Mouse (Mus musculus) CH12.LX (cell line): ENCODE data around the gene Zfp687. TPM values are rescaled to one million over a fixed set of nuclear protein-coding genes. Genes with fewer than 3 reads are reported as not detected.
A peak's percentile ranks its signal among the peaks of the same experiment; 100 is the strongest.

Source experiments
- DNase-seq: peaks from one replicate; pipeline ENCODE4 v3.0.0-alpha.2; 2013; ENCODE audit errors: extremely low read depth
- H3K27ac ChIP-seq: 2 replicates; pipeline ENCODE4 v1.5.1; 2012; ENCODE audit warnings: low read depth, mild to moderate bottlenecking, control low read depth, moderate library complexity; ENCODE audit not compliant: insufficient read depth
- H3K27me3 ChIP-seq: replicated peaks from 2 replicates; pipeline ENCODE3; 2012; ENCODE audit warnings: inconsistent platforms
- H3K36me3 ChIP-seq, 2 experiments: replicated peaks in 1 of 2; 2 replicates each; pipeline versions ENCODE3 to v1.6.1; 2012; ENCODE audit warnings: inconsistent platforms in 1 of 2, low read length in 1 of 2, mild to moderate bottlenecking in 1 of 2, mixed read lengths in 1 of 2, moderate library complexity in 1 of 2; ENCODE audit not compliant: control insufficient read depth in 1 of 2, insufficient read depth in 1 of 2
- H3K4me1 ChIP-seq, 2 experiments: 2 replicates each; pipeline ENCODE4 v1.6.1; 2012; ENCODE audit warnings: inconsistent platforms in 1 of 2, moderate library complexity in 1 of 2; ENCODE audit not compliant: insufficient read depth in 2 of 2, control insufficient read depth in 1 of 2
- H3K4me2 ChIP-seq: 2 replicates; pipeline ENCODE4 v1.6.1; 2012; ENCODE audit warnings: low read depth, mild to moderate bottlenecking, control low read depth; ENCODE audit not compliant: poor library complexity, insufficient read depth, severe bottlenecking
- H3K4me3 ChIP-seq, 3 experiments: fragments of 150-350 bp in 1 of 3; sonication (generic) in 1 of 3; replicated peaks in 1 of 3; 2 replicates each; pipeline versions ENCODE3 to v1.5.1; 2011 to 2012; ENCODE audit warnings: low read depth in 2 of 3, low read length in 2 of 3, mild to moderate bottlenecking in 2 of 3, moderate library complexity in 2 of 3, control low read depth in 1 of 3, improper control_type of control experiment in 1 of 3, inconsistent platforms in 1 of 3, mixed read lengths in 1 of 3; ENCODE audit not compliant: poor library complexity in 1 of 3
- H3K79me2 ChIP-seq: replicated peaks from 2 replicates; pipeline ENCODE4 v1.6.1; 2012; ENCODE audit warnings: mild to moderate bottlenecking, moderate library complexity; ENCODE audit not compliant: control insufficient read depth, poor library complexity, insufficient read depth, severe bottlenecking; ENCODE audit errors: extremely low read depth
- H3K9ac ChIP-seq: 2 replicates; pipeline ENCODE4 v1.6.1; 2012; ENCODE audit warnings: low read depth, mild to moderate bottlenecking, control low read depth, moderate library complexity; ENCODE audit not compliant: insufficient read depth
- H3K9me3 ChIP-seq: replicated peaks from 2 replicates; pipeline ENCODE3; 2012; ENCODE audit warnings: low read length, inconsistent platforms, mixed read lengths
- BHLHE40 ChIP-seq: IDR thresholded peaks from 2 replicates; pipeline ENCODE4 v1.6.1; 2011; ENCODE audit warnings: mild to moderate bottlenecking, low read depth, low read length, improper control_type of control experiment
- CHD1 ChIP-seq: IDR thresholded peaks from 2 replicates; pipeline ENCODE4 v1.6.1; 2012; ENCODE audit warnings: low read depth, low read length, improper control_type of control experiment, inconsistent platforms
- CHD2 ChIP-seq: IDR thresholded peaks from 2 replicates; pipeline ENCODE4 v1.6.1; 2011; ENCODE audit warnings: low read length, improper control_type of control experiment
- CTCF ChIP-seq, 2 experiments: IDR thresholded peaks in 1 of 2; conservative IDR thresholded peaks in 1 of 2; 2 replicates each; pipeline ENCODE4 v1.5.1; 2011 to 2012; ENCODE audit warnings: low read depth in 2 of 2, low read length in 2 of 2, improper control_type of control experiment in 1 of 2, inconsistent platforms in 1 of 2, mild to moderate bottlenecking in 1 of 2, moderate library complexity in 1 of 2
- E2F4 ChIP-seq: IDR thresholded peaks from 2 replicates; pipeline ENCODE4 v1.6.1; 2011; ENCODE audit warnings: low read depth, low read length, improper control_type of control experiment; ENCODE audit not compliant: insufficient replicate concordance
- ELF1 ChIP-seq: IDR thresholded peaks from 2 replicates; pipeline ENCODE4 v1.6.1; 2014; ENCODE audit warnings: low read depth, mild to moderate bottlenecking, inconsistent platforms, low read length, improper control_type of control experiment
- EP300 ChIP-seq: IDR thresholded peaks from 2 replicates; pipeline ENCODE4 v1.6.1; 2011; ENCODE audit warnings: low read length, improper control_type of control experiment
- ETS1 ChIP-seq: conservative IDR thresholded peaks from 2 replicates; pipeline ENCODE4 v1.6.1; 2012; ENCODE audit warnings: low read depth, mild to moderate bottlenecking, inconsistent platforms, low read length, improper control_type of control experiment, moderate library complexity
- GABPA ChIP-seq: IDR thresholded peaks from 2 replicates; pipeline ENCODE4 v1.6.1; 2012; ENCODE audit warnings: low read depth, low read length, improper control_type of control experiment, inconsistent platforms; ENCODE audit not compliant: insufficient replicate concordance
- HCFC1 ChIP-seq: IDR thresholded peaks from 2 replicates; pipeline ENCODE4 v1.6.1; 2012; ENCODE audit warnings: low read depth, mild to moderate bottlenecking, inconsistent platforms, low read length, improper control_type of control experiment
- IRF4 ChIP-seq: IDR thresholded peaks from 2 replicates; pipeline ENCODE4 v1.6.1; 2014; ENCODE audit warnings: low read depth, mild to moderate bottlenecking, inconsistent platforms, low read length, improper control_type of control experiment
- JUN ChIP-seq: IDR thresholded peaks from 2 replicates; pipeline ENCODE4 v1.6.1; 2011; ENCODE audit warnings: low read depth, mild to moderate bottlenecking, low read length, improper control_type of control experiment, moderate library complexity; ENCODE audit not compliant: insufficient read depth
- JUND ChIP-seq: conservative IDR thresholded peaks from 2 replicates; pipeline ENCODE4 v1.6.1; 2011; ENCODE audit warnings: low read depth, low read length, improper control_type of control experiment
- KAT2A ChIP-seq: IDR thresholded peaks from 2 replicates; pipeline ENCODE4 v1.6.1; 2012; ENCODE audit warnings: low read length, improper control_type of control experiment, inconsistent platforms; ENCODE audit not compliant: insufficient replicate concordance
- MAFK ChIP-seq: IDR thresholded peaks from 2 replicates; pipeline ENCODE4 v1.6.1; 2011; ENCODE audit warnings: low read length, improper control_type of control experiment; ENCODE audit not compliant: insufficient replicate concordance
- MAX ChIP-seq: IDR thresholded peaks from 2 replicates; pipeline ENCODE4 v1.6.1; 2011; ENCODE audit warnings: low read length, improper control_type of control experiment
- MAZ ChIP-seq: IDR thresholded peaks from 2 replicates; pipeline ENCODE4 v1.6.1; 2012; ENCODE audit warnings: low read depth, mild to moderate bottlenecking, inconsistent platforms, low read length, improper control_type of control experiment, moderate library complexity
- MEF2A ChIP-seq: IDR thresholded peaks from 2 replicates; pipeline ENCODE4 v1.6.1; 2014; ENCODE audit warnings: low read depth, mild to moderate bottlenecking, inconsistent platforms, low read length, improper control_type of control experiment, borderline replicate concordance
- MXI1 ChIP-seq: IDR thresholded peaks from 2 replicates; pipeline ENCODE4 v1.6.1; 2011; ENCODE audit warnings: mild to moderate bottlenecking, low read depth, low read length, improper control_type of control experiment
- MYC ChIP-seq: IDR thresholded peaks from 2 replicates; pipeline ENCODE4 v1.6.1; 2011; ENCODE audit warnings: low read depth, mild to moderate bottlenecking, improper control_type of control experiment, low read length
- NELFE ChIP-seq: IDR thresholded peaks from 2 replicates; pipeline ENCODE4 v1.6.1; 2011; ENCODE audit warnings: low read depth, low read length, improper control_type of control experiment
- NRF1 ChIP-seq: IDR thresholded peaks from 2 replicates; pipeline ENCODE4 v1.6.1; 2014; ENCODE audit warnings: low read depth, mild to moderate bottlenecking, inconsistent platforms, low read length, improper control_type of control experiment, moderate library complexity
- PAX5 ChIP-seq: IDR thresholded peaks from 2 replicates; pipeline ENCODE4 v1.6.1; 2012; ENCODE audit warnings: low read length, inconsistent platforms, mixed read lengths
- POLR2A ChIP-seq: IDR thresholded peaks from 2 replicates; pipeline ENCODE4 v1.6.1; 2011; ENCODE audit warnings: low read depth, mild to moderate bottlenecking, improper control_type of control experiment, low read length
- POLR2AphosphoS2 ChIP-seq: IDR thresholded peaks from 2 replicates; pipeline ENCODE4 v1.6.1; 2011; ENCODE audit warnings: low read depth, low read length, improper control_type of control experiment
- RCOR1 ChIP-seq: conservative IDR thresholded peaks from 2 replicates; pipeline ENCODE4 v1.6.1; 2012; ENCODE audit warnings: low read depth, mild to moderate bottlenecking, inconsistent platforms, low read length, improper control_type of control experiment
- SIN3A ChIP-seq: IDR thresholded peaks from 2 replicates; pipeline ENCODE4 v1.6.1; 2012; ENCODE audit warnings: low read length, improper control_type of control experiment, inconsistent platforms
- SMC3 ChIP-seq: IDR thresholded peaks from 2 replicates; pipeline ENCODE4 v1.6.1; 2011; ENCODE audit warnings: low read depth, low read length, improper control_type of control experiment
- TBP ChIP-seq: conservative IDR thresholded peaks from 2 replicates; pipeline ENCODE4 v1.6.1; 2011; ENCODE audit warnings: low read depth, low read length, improper control_type of control experiment
- TCF12 ChIP-seq: IDR thresholded peaks from 2 replicates; pipeline ENCODE4 v1.6.1; 2014; ENCODE audit warnings: low read depth, mild to moderate bottlenecking, inconsistent platforms, low read length, improper control_type of control experiment
- UBTF ChIP-seq: IDR thresholded peaks from 2 replicates; pipeline ENCODE4 v1.6.1; 2012; ENCODE audit warnings: low read depth, mild to moderate bottlenecking, inconsistent platforms, low read length, improper control_type of control experiment, moderate library complexity
- USF1 ChIP-seq: IDR thresholded peaks from 2 replicates; pipeline ENCODE4 v1.6.1; 2014; ENCODE audit warnings: low read depth, mild to moderate bottlenecking, inconsistent platforms, low read length, improper control_type of control experiment
- USF2 ChIP-seq: conservative IDR thresholded peaks from 2 replicates; pipeline ENCODE4 v1.6.1; 2011; ENCODE audit warnings: low read depth, low read length, improper control_type of control experiment
- ZMIZ1 ChIP-seq: IDR thresholded peaks from 2 replicates; pipeline ENCODE4 v1.6.1; 2012; ENCODE audit warnings: low read depth, mild to moderate bottlenecking, inconsistent platforms, low read length, improper control_type of control experiment
- ZNF384 ChIP-seq: IDR thresholded peaks from 2 replicates; pipeline ENCODE4 v1.6.1; 2012; ENCODE audit warnings: low read depth, low read length, improper control_type of control experiment, inconsistent platforms
- dilution Hi-C: fragments of 300-500 bp; cut with MboI; formaldehyde crosslinking; loops from 2 replicates; pipeline ENCODE4 v1.14.3; 2020; ENCODE audit warnings: low sequenced_read_pairs; ENCODE audit not compliant: extremely low pct_unique_long_range_greater_than_20kb, extremely low pct_ligation_motif_present
- in situ Hi-C: fragments of 300-500 bp; cut with MboI; formaldehyde crosslinking; loops from 3 replicates; pipeline ENCODE4 v1.14.3; 2019; ENCODE audit warnings: low sequenced_read_pairs, low pct_ligation_motif_present, low pct_unique_long_range_greater_than_20kb, mixed read lengths
- polyA plus RNA-seq: library from polyadenylated mRNA; unstranded; fragments of >175 nt; gene quantifications from 2 replicates; pipeline ENCODE4 v1.2.1, GENCODE M21; 2012; ENCODE audit warnings: low read depth; ENCODE audit not compliant: insufficient read length
- total RNA-seq, 2 experiments: library from RNA; depleted of rRNA; stranded (reverse); fragments of 300-350 nt in 1 of 2; fragments of >200 nt in 1 of 2; gene quantifications; 2 replicates each; pipeline ENCODE4 v1.2.3; 2012 to 2014

Zfp687 gene
- total and polyA plus RNA-seq, 3 experiments, result 4.2 to 13.5 (median 10.8) TPM

DNA sequence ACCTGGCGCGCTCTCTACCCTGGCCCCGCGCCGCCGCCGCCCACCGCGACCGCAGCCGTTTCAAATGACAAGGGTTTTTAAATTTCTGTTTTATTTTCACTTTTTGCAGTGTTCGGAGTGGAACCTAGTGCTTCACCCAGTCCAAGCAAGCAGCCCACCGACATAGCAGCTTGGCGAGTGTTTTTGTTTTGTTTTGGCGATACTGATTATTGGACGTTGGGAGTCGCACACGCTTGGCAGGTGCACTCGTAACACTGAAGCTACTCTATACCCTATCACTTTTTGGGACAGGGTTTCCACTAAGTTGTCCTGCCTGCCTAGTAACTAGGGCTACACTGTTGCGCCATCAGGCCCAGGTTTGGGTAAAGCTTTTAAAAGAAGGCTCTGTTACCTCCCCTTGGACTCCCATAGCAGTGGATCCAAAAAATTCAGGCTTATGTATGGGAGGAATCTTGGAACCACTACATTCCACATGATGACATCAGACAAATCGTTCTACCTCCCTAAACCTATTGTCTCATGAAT lies 1.3 kb upstream of the Zfp687 start (continued):
- TF ChIP-seq MAFK (no peak), PAX5 (no peak), NRF1 (no peak), MAX (no peak)
- TF ChIP-seq, all 38 proteins: peak for 0

DNA sequence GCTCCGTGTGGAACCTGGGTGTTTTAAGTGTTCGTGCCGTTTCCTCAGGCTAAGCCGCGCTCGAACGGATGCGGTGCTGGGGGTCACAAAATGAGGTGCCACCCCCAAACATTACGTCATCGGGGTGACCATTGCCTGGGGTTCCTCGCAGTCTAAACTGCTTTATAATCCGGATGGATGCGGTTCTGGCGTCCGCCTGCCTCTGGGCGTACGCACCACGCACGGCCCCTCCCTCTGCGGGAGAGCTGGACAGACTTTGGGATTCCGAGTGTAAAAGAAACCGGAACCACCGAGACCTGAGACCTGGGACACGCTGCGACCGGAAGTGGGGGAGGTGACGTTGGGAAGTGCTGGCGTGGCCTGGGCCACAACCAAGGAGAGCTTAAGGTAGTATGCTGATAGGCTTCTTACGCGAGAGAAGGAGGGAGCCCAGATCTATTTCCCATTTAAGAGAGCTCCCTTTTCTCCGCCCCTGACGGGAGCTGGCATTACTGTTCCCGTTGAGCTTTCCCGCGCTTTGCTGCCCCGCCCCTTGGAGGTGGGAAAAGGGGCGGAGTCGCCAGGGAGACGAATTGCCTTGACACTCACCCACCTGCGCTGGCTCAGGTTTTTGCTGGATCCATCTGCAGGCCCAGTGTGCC lies 763 bp upstream of the Zfp687 start:
- dilution Hi-C loops, result no loop called here
- in situ Hi-C loops, result no loop called here
- Histone ChIP-seq H3K27ac (peak overlapping the region; percentile 95), H3K79me2 (peaks cover 9% of the 10 kb centered on the region), H3K4me1 (peaks cover 2 to 28% of the 10 kb centered on the region in 2 experiments; a peak in 2 of 4 replicates), H3K9ac (peak overlapping the region; percentile 73), H3K27me3 (no peaks in the 10 kb centered on the region), H3K36me3 (peaks cover 12 to 31% of the 10 kb centered on the region in 2 experiments), H3K9me3 (no peaks in the 10 kb centered on the region), H3K4me3 (peak overlapping the region; percentile 78 to 86 (median 81)), H3K4me2 (peak overlapping the region; percentile 76)
- DNase-seq, result peak; percentile 95
- TF ChIP-seq ETS1, result peak; percentile 46
- TF ChIP-seq ZMIZ1, result no peak
- peak; percentile 86; the same call in 1 of the 2 replicates for TF ChIP-seq MXI1
- peak; percentile 85 for TF ChIP-seq MYC
- no peak for TF ChIP-seq PAX5
- TF ChIP-seq RCOR1, result no peak
- TF ChIP-seq IRF4, result peak; percentile 82
- TF ChIP-seq E2F4, result peak; percentile 97
- TF ChIP-seq TBP, result peak; percentile 81
- TF ChIP-seq MAFK, result no peak; the same call in 1 of the 2 replicates
- peak; percentile 84 for TF ChIP-seq MAX
- TF ChIP-seq BHLHE40, result peak; percentile 6; the same call in 1 of the 2 replicates
- peak; percentile 73; the same call in 1 of the 2 replicates for TF ChIP-seq POLR2A
- peak; percentile 13 for TF ChIP-seq NELFE
- TF ChIP-seq KAT2A, result 0 out of 2 replicates have a peak, but pooled peaks have one; percentile 55
- no peak; the same call in 1 of the 2 replicates for TF ChIP-seq ZNF384
- peak; percentile 70 for TF ChIP-seq HCFC1
- no peak for TF ChIP-seq CTCF (conservative IDR thresholded peaks at IDR 0.05 in 1 of 2, IDR thresholded peaks at IDR 0.05 in 1 of 2; ENCODE audit: low read depth in 2 of 2, low read length in 2 of 2)
- peak; percentile 49; the same call in 1 of the 2 replicates for TF ChIP-seq JUN
- no peak for TF ChIP-seq USF1
- TF ChIP-seq USF2, result no peak; the same call in 1 of the 2 replicates
- no peak for TF ChIP-seq MAZ
- peak; percentile 5 for TF ChIP-seq JUND
- TF ChIP-seq ELF1, result peak; percentile 90
- TF ChIP-seq MEF2A, result 0 out of 2 replicates have a peak, but pooled peaks have one; percentile 42
- TF ChIP-seq EP300, result no peak; the same call in 1 of the 2 replicates
- TF ChIP-seq UBTF, result no peak
- peak; percentile 67 for TF ChIP-seq CHD2
- no peak for TF ChIP-seq GABPA
- no peak for TF ChIP-seq NRF1
- peak; percentile 72 for TF ChIP-seq TCF12
- no peak for TF ChIP-seq SMC3
- no peak for TF ChIP-seq CHD1
- TF ChIP-seq POLR2AphosphoS2, result peak; percentile 54; the same call in 1 of the 2 replicates
- peak; percentile 86; the same call in 1 of the 2 replicates for TF ChIP-seq SIN3A
